ENCODE assay signal across 11 mouse cellular contexts in genomic region chr11:17004899-17005846, GRCm38 (mm10). TPM values are rescaled to one million over a fixed set of nuclear protein-coding genes. Genes with fewer than 3 reads are reported as not detected.
DNase-seq lines count a peak whose midpoint lies in the region; TF ChIP-seq lines count a peak whose summit lies in the region.
"Had no signal": no experiment of that assay in that cellular context is flagged by ENCODE, and none has a peak within 500 bp of the region (broad histone marks: within the 10 kb centered on the region; RNA-seq: fewer than 3 reads in every experiment).

No protein-coding gene starts in this region.

- in situ Hi-C loops in CH12.LX (cut with MboI; ENCODE audit: low pct_ligation_motif_present, low pct_unique_long_range_greater_than_20kb, low sequenced_read_pairs), result loop anchor here (5.0 kb wide), 1 partner anchor 38 kb away; no protein-coding TSS in a partner anchor

- TF ChIP-seq RAD21 in CH12.LX (IDR thresholded peaks at IDR 0.05; ENCODE audit: low read depth, low read length), result no peak

- H3K4me1 ChIP-seq in heart, embryonic 10.5 days, result no peaks in the 10 kb centered on the region
- H3K4me1 ChIP-seq in CH12.LX (ENCODE audit: control insufficient read depth in 1 of 2, insufficient read depth in 2 of 2), result peaks cover 9 to 62% of the 10 kb centered on the region in 2 experiments
- H3K4me1 ChIP-seq: embryonic facial prominence, embryonic 15.5 days; lung, embryonic 15.5 days had no signal

- no peaks in the 10 kb centered on the region for H3K9me3 ChIP-seq in heart, embryonic 10.5 days
- H3K9me3 ChIP-seq in CH12.LX (replicated peaks; ENCODE audit: low read length), result no peaks in the 10 kb centered on the region
- H3K9me3 ChIP-seq: embryonic facial prominence, embryonic 15.5 days; lung, embryonic 15.5 days had no signal

- H3K9ac ChIP-seq in CH12.LX (ENCODE audit: insufficient read depth, low read depth), result peak overlapping the region; percentile 100
- H3K9ac ChIP-seq: embryonic facial prominence, embryonic 15.5 days; lung, embryonic 15.5 days had no signal

- H3K27ac ChIP-seq in heart, embryonic 10.5 days, result no peak overlapping the region
- peak overlapping the region; percentile 95 for H3K27ac ChIP-seq in CH12.LX (ENCODE audit: insufficient read depth, low read depth)
- H3K27ac ChIP-seq: embryonic facial prominence, embryonic 15.5 days; lung, embryonic 15.5 days had no signal

- peak; percentile 49 for TF ChIP-seq POLR2A in CH12.LX (IDR thresholded peaks at IDR 0.05; ENCODE audit: low read depth, low read length)

- dilution Hi-C loops in CH12.LX (cut with MboI; ENCODE audit: extremely low pct_ligation_motif_present, extremely low pct_unique_long_range_greater_than_20kb, low sequenced_read_pairs), result no loop called here

- TF ChIP-seq CTCF in CH12.LX (conservative IDR thresholded peaks at IDR 0.05 in 1 of 2, IDR thresholded peaks at IDR 0.05 in 1 of 2; ENCODE audit: low read depth in 2 of 2, low read length in 2 of 2), result no peak

- WGBS in heart, embryonic 10.5 days, result 74% methylated on average over 4 of the region's 4 CpGs

- H3K27me3 ChIP-seq in heart, embryonic 10.5 days (ENCODE audit: insufficient read depth, poor library complexity, severe bottlenecking), result no peaks in the 10 kb centered on the region
- H3K27me3 ChIP-seq in CH12.LX (replicated peaks), result no peaks in the 10 kb centered on the region
- H3K27me3 ChIP-seq: embryonic facial prominence, embryonic 15.5 days; lung, embryonic 15.5 days had no signal

- H3K4me3 ChIP-seq in heart, embryonic 10.5 days, result no peak overlapping the region
- H3K4me3 ChIP-seq in CH12.LX (replicated peaks in 1 of 3; ENCODE audit: low read depth in 2 of 3, low read length in 2 of 3, poor library complexity in 1 of 3), result peak overlapping the region; percentile 56 to 74 (median 60)
- H3K4me3 ChIP-seq: embryonic facial prominence, embryonic 15.5 days; lung, embryonic 15.5 days had no signal

- peak; percentile 25 to 78 for DNase-seq in heart, adult 18-20 months
- DNase-seq in heart, embryonic 10.5 days (ENCODE audit: low spot score), result no peak
- peak; percentile 84 for DNase-seq in CH12.LX (ENCODE audit: extremely low read depth)
- peak; percentile 56 for DNase-seq in heart, adult 8-10 months (ENCODE audit: low spot score)
- peak; percentile 41 for DNase-seq in lung, postnatal 25 days (ENCODE audit: low spot score)
- no peak for DNase-seq in urinary bladder, postnatal 14 days (ENCODE audit: low spot score)
- DNase-seq in gastrocnemius, adult 8-10 months (ENCODE audit: low spot score in 2 of 2), result no peak
- DNase-seq in yolk sac, embryonic 10.5 days (ENCODE audit: low spot score), result no peak
- DNase-seq: adrenal gland, postnatal 25 days had no signal

- H3K36me3 ChIP-seq in heart, embryonic 10.5 days, result no peaks in the 10 kb centered on the region
- peaks cover 10 to 21% of the 10 kb centered on the region in 2 experiments for H3K36me3 ChIP-seq in CH12.LX (replicated peaks in 1 of 2; ENCODE audit: control insufficient read depth in 1 of 2, insufficient read depth in 1 of 2, low read length in 1 of 2)
- H3K36me3 ChIP-seq: embryonic facial prominence, embryonic 15.5 days; lung, embryonic 15.5 days had no signal

- peaks cover 78% of the 10 kb centered on the region for H3K79me2 ChIP-seq in CH12.LX (replicated peaks; ENCODE audit: control insufficient read depth, extremely low read depth, insufficient read depth, poor library complexity, severe bottlenecking)

- H3K4me2 ChIP-seq in CH12.LX (ENCODE audit: insufficient read depth, low read depth, poor library complexity, severe bottlenecking), result peak overlapping the region; percentile 99
- H3K4me2 ChIP-seq: embryonic facial prominence, embryonic 15.5 days; lung, embryonic 15.5 days had no signal

- peak; percentile 69; the same call in 1 of the 2 replicates for TF ChIP-seq EP300 in CH12.LX (IDR thresholded peaks at IDR 0.05; ENCODE audit: low read length)

TF ChIP-seq in CH12.LX, 34 proteins besides CTCF, POLR2A, EP300 and RAD21 (continues in another document):
- TF ChIP-seq ZKSCAN1 (IDR thresholded peaks at IDR 0.05; ENCODE audit: borderline replicate concordance, low read depth, low read length) (no peak), GABPA (IDR thresholded peaks at IDR 0.05; ENCODE audit: insufficient replicate concordance, low read depth, low read length) (no peak), SMC3 (IDR thresholded peaks at IDR 0.05; ENCODE audit: low read depth, low read length) (no peak), USF2 (conservative IDR thresholded peaks at IDR 0.05; ENCODE audit: low read depth, low read length) (no peak), PAX5 (IDR thresholded peaks at IDR 0.05; ENCODE audit: low read length) (no peak), UBTF (IDR thresholded peaks at IDR 0.05; ENCODE audit: low read depth, low read length) (no peak), USF1 (IDR thresholded peaks at IDR 0.05; ENCODE audit: low read depth, low read length) (no peak), JUN (IDR thresholded peaks at IDR 0.05; ENCODE audit: insufficient read depth, low read depth, low read length) (no peak; the same call in 1 of the 2 replicates), CHD1 (IDR thresholded peaks at IDR 0.05; ENCODE audit: low read depth, low read length) (peak; percentile 71), JUND (conservative IDR thresholded peaks at IDR 0.05; ENCODE audit: low read depth, low read length) (0 out of 2 replicates have a peak, but pooled peaks have one; percentile 45), POLR2AphosphoS2 (IDR thresholded peaks at IDR 0.05; ENCODE audit: low read depth, low read length) (no peak; the same call in 1 of the 2 replicates), MAFK (IDR thresholded peaks at IDR 0.05; ENCODE audit: insufficient replicate concordance, low read length) (peak; percentile 95), ETS1 (conservative IDR thresholded peaks at IDR 0.05; ENCODE audit: low read depth, low read length) (peak; percentile 91), SIN3A (IDR thresholded peaks at IDR 0.05; ENCODE audit: low read length) (peak; percentile 92), IRF4 (IDR thresholded peaks at IDR 0.05; ENCODE audit: low read depth, low read length) (peak; percentile 52; the same call in 1 of the 2 replicates), KAT2A (IDR thresholded peaks at IDR 0.05; ENCODE audit: insufficient replicate concordance, low read length) (no peak), ZC3H11A (IDR thresholded peaks at IDR 0.05; ENCODE audit: low read depth, low read length) (no peak), MEF2A (IDR thresholded peaks at IDR 0.05; ENCODE audit: borderline replicate concordance, low read depth, low read length) (peak; percentile 13; the same call in 1 of the 2 replicates), NRF1 (IDR thresholded peaks at IDR 0.05; ENCODE audit: low read depth, low read length) (no peak), TBP (conservative IDR thresholded peaks at IDR 0.05; ENCODE audit: low read depth, low read length) (0 out of 2 replicates have a peak, but pooled peaks have one; percentile 49), MAZ (IDR thresholded peaks at IDR 0.05; ENCODE audit: low read depth, low read length) (0 out of 2 replicates have a peak, but pooled peaks have one; percentile 8), MAX (IDR thresholded peaks at IDR 0.05; ENCODE audit: low read length) (peak; percentile 80), NELFE (IDR thresholded peaks at IDR 0.05; ENCODE audit: low read depth, low read length) (no peak), MXI1 (IDR thresholded peaks at IDR 0.05; ENCODE audit: low read depth, low read length) (peak; percentile 96), ZNF384 (IDR thresholded peaks at IDR 0.05; ENCODE audit: low read depth, low read length) (no peak), RCOR1 (conservative IDR thresholded peaks at IDR 0.05; ENCODE audit: low read depth, low read length) (0 out of 2 replicates have a peak, but pooled peaks have one; percentile 56), CHD2 (IDR thresholded peaks at IDR 0.05; ENCODE audit: low read length) (peak; percentile 10; the same call in 1 of the 2 replicates), TCF12 (IDR thresholded peaks at IDR 0.05; ENCODE audit: low read depth, low read length) (0 out of 2 replicates have a peak, but pooled peaks have one; percentile 24), ELF1 (IDR thresholded peaks at IDR 0.05; ENCODE audit: low read depth, low read length) (no peak; the same call in 1 of the 2 replicates), ZMIZ1 (IDR thresholded peaks at IDR 0.05; ENCODE audit: low read depth, low read length) (0 out of 2 replicates have a peak, but pooled peaks have one; percentile 16), BHLHE40 (IDR thresholded peaks at IDR 0.05; ENCODE audit: low read depth, low read length) (peak; percentile 57), HCFC1 (IDR thresholded peaks at IDR 0.05; ENCODE audit: low read depth, low read length) (no peak), E2F4 (IDR thresholded peaks at IDR 0.05; ENCODE audit: insufficient replicate concordance, low read depth, low read length) (no peak)

RNA-seq across cellular contexts. Expression of gene Cnrip1, which starts 46.2 kb away (rescaled TPM):
- total RNA-seq in heart, adult 18-20 months (2021), result 1 to 10 TPM; 3.1 to 3.4 TPM
- 7.2 and 12.7 TPM in 2 replicates for polyA plus RNA-seq in heart, embryonic 10.5 days (2016; fragmentation: Nextera tagmentation; extraction: Ambion mirVana)
- not detected in 2 replicates for total RNA-seq in CH12.LX (2012; rRNA removed)
- not detected in 2 replicates for total RNA-seq in CH12.LX (2014; rRNA removed)
- polyA plus RNA-seq in CH12.LX (2012; ENCODE audit: insufficient read length, low read depth), result not detected in 2 replicates
- 1 to 10 TPM; 3.0 to 3.4 (median 3.2) TPM for total RNA-seq in heart, adult 8-10 months (2022)
- total RNA-seq in gastrocnemius, adult 8-10 months (2022), result 1 to 10 TPM; 1.6 to 3.0 (median 1.8) TPM

RNA-seq across cellular contexts. Expression of gene Plek, which starts 47.0 kb away (rescaled TPM):
- 1 to 10 TPM; 3.6 to 5.6 TPM for total RNA-seq in heart, adult 18-20 months (2021)
- polyA plus RNA-seq in heart, embryonic 10.5 days (2016; fragmentation: Nextera tagmentation; extraction: Ambion mirVana), result 5.6 and 10.6 TPM in 2 replicates
- total RNA-seq in CH12.LX (2012; rRNA removed), result 137 and 166 TPM in 2 replicates
- 354 and 376 TPM in 2 replicates for total RNA-seq in CH12.LX (2014; rRNA removed)
- polyA plus RNA-seq in CH12.LX (2012; ENCODE audit: insufficient read length, low read depth), result 223 and 229 TPM in 2 replicates
- total RNA-seq in heart, adult 8-10 months (2022), result 1 to 10 TPM; 3.6 to 7.9 (median 4.4) TPM
- total RNA-seq in gastrocnemius, adult 8-10 months (2022), result 1 to 10 TPM in 2 of 4 experiments, under 1 TPM in 2; 0.56 to 1.3 (median 0.95) TPM

RNA-seq across cellular contexts. Expression of gene Fbxo48, which starts 54.0 kb away (rescaled TPM):
- under 1 TPM in 1 of 2 experiments, not detected in 1; 0.25 TPM for total RNA-seq in heart, adult 18-20 months (2021)
- polyA plus RNA-seq in heart, embryonic 10.5 days (2016; fragmentation: Nextera tagmentation; extraction: Ambion mirVana), result 1.5 and 1.7 TPM in 2 replicates
- total RNA-seq in CH12.LX (2012; rRNA removed) (5.8 and 7.0 TPM in 2 replicates), CH12.LX (2014; rRNA removed) (6.5 and 9.0 TPM in 2 replicates)
- polyA plus RNA-seq in CH12.LX (2012; ENCODE audit: insufficient read length, low read depth), result 10.3 and 11.1 TPM in 2 replicates
- total RNA-seq in heart, adult 8-10 months (2022), result under 1 TPM; 0.11 to 0.28 (median 0.19) TPM
- under 1 TPM in 2 of 4 experiments, not detected in 2; 0.13 to 0.36 TPM for total RNA-seq in gastrocnemius, adult 8-10 months (2022)

Comparison
In these comparisons a context has a peak if more than half of its experiments do, and no peak if none do; other contexts are left out.
1. DNase-seq: peak in heart, adult 18-20 months (2 of 2), CH12.LX (single experiment), heart, adult 8-10 months (single experiment) and lung, postnatal 25 days (single experiment); none in heart, embryonic 10.5 days (single experiment), urinary bladder, postnatal 14 days (single experiment), gastrocnemius, adult 8-10 months (0 of 2) and yolk sac, embryonic 10.5 days (single experiment).
2. RNA of gene Plek, which starts 47.0 kb away (total RNA-seq): 137 to 376 TPM in CH12.LX; 3.6 to 5.6 TPM in heart, adult 18-20 months, 3.6 to 7.9 TPM in heart, adult 8-10 months and 0.56 to 1.3 TPM in gastrocnemius, adult 8-10 months; every median in the first group is over 10 times any median in the second.
3. RNA of gene Fbxo48, which starts 54.0 kb away (total RNA-seq): 5.8 to 9.0 TPM in CH12.LX; 0.25 TPM in heart, adult 18-20 months, 0.11 to 0.28 TPM in heart, adult 8-10 months and 0.13 to 0.36 TPM in gastrocnemius, adult 8-10 months; every median in the first group is over 4 times any median in the second.